ENCODE assay signal across 7 mouse cellular contexts in genomic region chr7:29181323-29181722, GRCm38 (mm10). TPM values are rescaled to one million over a fixed set of nuclear protein-coding genes. Genes with fewer than 3 reads are reported as not detected.
A peak's percentile ranks its signal among the peaks of the same experiment; 100 is the strongest.
DNase-seq lines count a peak whose midpoint lies in the region; ATAC-seq lines count a peak whose summit lies in the region.
"Not testable (repeated sequence)": the region's sequence is repeated elsewhere in the genome, so short reads cannot be mapped to it uniquely, and the experiment has no call there.

No protein-coding gene starts in this region.

- DNase-seq in cerebellum, adult 8-10 months = peak; percentile 17
- not testable (repeated sequence) for DNase-seq in forebrain, embryonic 10.5 days (ENCODE audit: extremely low spot score, low spot score)

- not testable (repeated sequence) for H3K27ac ChIP-seq in forebrain, embryonic 10.5 days; heart, embryonic 12.5 days (ENCODE audit: poor library complexity, severe bottlenecking); liver, embryonic 15.5 days (replicated peaks)
- peak overlapping the region; percentile 78; the same call in 1 of the 2 replicates for H3K27ac ChIP-seq in hindbrain, embryonic 15.5 days (replicated peaks)
- peak overlapping the region; percentile 79 for H3K27ac ChIP-seq in midbrain, embryonic 15.5 days
- peak overlapping the region; percentile 81 for H3K27ac ChIP-seq in neural tube, embryonic 15.5 days (replicated peaks)

- not testable (repeated sequence) for H3K9me3 ChIP-seq in forebrain, embryonic 10.5 days; heart, embryonic 12.5 days (replicated peaks); hindbrain, embryonic 15.5 days; liver, embryonic 15.5 days (replicated peaks); midbrain, embryonic 15.5 days; neural tube, embryonic 15.5 days (replicated peaks)

- not testable (repeated sequence) for ATAC-seq in heart, embryonic 12.5 days (ENCODE audit: insufficient number of reproducible peaks, low FRiP score); hindbrain, embryonic 15.5 days (ENCODE audit: low FRiP score, low read depth); liver, embryonic 15.5 days (ENCODE audit: insufficient read depth); midbrain, embryonic 15.5 days (replicated peaks); neural tube, embryonic 15.5 days (ENCODE audit: low FRiP score)

- not testable (repeated sequence) for H3K9ac ChIP-seq in heart, embryonic 12.5 days; hindbrain, embryonic 15.5 days; liver, embryonic 15.5 days; midbrain, embryonic 15.5 days; neural tube, embryonic 15.5 days (replicated peaks)

- H3K36me3 ChIP-seq in forebrain, embryonic 10.5 days (replicated peaks) = peaks cover 23% of the 10 kb centered on the region
- H3K36me3 ChIP-seq in heart, embryonic 12.5 days; hindbrain, embryonic 15.5 days; midbrain, embryonic 15.5 days (replicated peaks); neural tube, embryonic 15.5 days: not testable (repeated sequence)
- H3K36me3 ChIP-seq in liver, embryonic 15.5 days (replicated peaks) = peaks cover 14% of the 10 kb centered on the region

- 94% methylated on average over 4 of the region's 4 CpGs for WGBS in forebrain, embryonic 10.5 days
- WGBS in heart, embryonic 12.5 days = 90% methylated on average over 4 of the region's 4 CpGs
- 87% methylated on average over 4 of the region's 4 CpGs for WGBS in hindbrain, embryonic 15.5 days
- WGBS in liver, embryonic 15.5 days (ENCODE audit: insufficient replicate concordance) = 72% methylated on average over 4 of the region's 4 CpGs
- WGBS in midbrain, embryonic 15.5 days = 86% methylated on average over 4 of the region's 4 CpGs
- 90% methylated on average over 4 of the region's 4 CpGs for WGBS in neural tube, embryonic 15.5 days

- H3K4me1 ChIP-seq in forebrain, embryonic 10.5 days = peaks cover 15% of the 10 kb centered on the region
- H3K4me1 ChIP-seq in heart, embryonic 12.5 days (replicated peaks) = peaks cover 18% of the 10 kb centered on the region
- peaks cover 21% of the 10 kb centered on the region for H3K4me1 ChIP-seq in hindbrain, embryonic 15.5 days (replicated peaks)
- H3K4me1 ChIP-seq in liver, embryonic 15.5 days (replicated peaks) = peaks cover 27% of the 10 kb centered on the region
- H3K4me1 ChIP-seq in midbrain, embryonic 15.5 days = peaks cover 21% of the 10 kb centered on the region
- H3K4me1 ChIP-seq in neural tube, embryonic 15.5 days = peaks cover 18% of the 10 kb centered on the region

- H3K4me2 ChIP-seq in heart, embryonic 12.5 days = not testable (repeated sequence)
- peak overlapping the region; percentile 78 for H3K4me2 ChIP-seq in hindbrain, embryonic 15.5 days
- H3K4me2 ChIP-seq in liver, embryonic 15.5 days = peak overlapping the region; percentile 79; the same call in 1 of the 2 replicates
- H3K4me2 ChIP-seq in midbrain, embryonic 15.5 days = peak overlapping the region; percentile 71; the same call in 1 of the 2 replicates
- peak overlapping the region; percentile 61 for H3K4me2 ChIP-seq in neural tube, embryonic 15.5 days

- H3K27me3 ChIP-seq in forebrain, embryonic 10.5 days (ENCODE audit: poor library complexity, severe bottlenecking); heart, embryonic 12.5 days (replicated peaks); hindbrain, embryonic 15.5 days; liver, embryonic 15.5 days; midbrain, embryonic 15.5 days (replicated peaks); neural tube, embryonic 15.5 days (replicated peaks): not testable (repeated sequence)

- peak overlapping the region; percentile 89; the same call in 1 of the 2 replicates for H3K4me3 ChIP-seq in forebrain, embryonic 10.5 days
- 0 out of 2 replicates have a peak overlapping the region, but pooled peaks have one; percentile 80 for H3K4me3 ChIP-seq in heart, embryonic 12.5 days
- not testable (repeated sequence) for H3K4me3 ChIP-seq in hindbrain, embryonic 15.5 days; liver, embryonic 15.5 days (replicated peaks); neural tube, embryonic 15.5 days (replicated peaks)
- H3K4me3 ChIP-seq in midbrain, embryonic 15.5 days = 0 out of 2 replicates have a peak overlapping the region, but pooled peaks have one; percentile 78

RNA-seq across cellular contexts. Expression of gene Psmd8, which starts 0.8 kb away (rescaled TPM):
- 290 and 304 TPM in 2 replicates for polyA plus RNA-seq in forebrain, embryonic 10.5 days (2016; fragmentation: Nextera tagmentation; extraction: Ambion mirVana)
- 221 and 225 TPM in 2 replicates for polyA plus RNA-seq in heart, embryonic 12.5 days (2016; fragmentation: Nextera tagmentation; extraction: Ambion mirVana)
- 272 and 274 TPM in 2 replicates for polyA plus RNA-seq in hindbrain, embryonic 15.5 days (2015; fragmentation: Nextera tagmentation; extraction: Ambion mirVana)
- 110 and 112 TPM in 2 replicates for polyA plus RNA-seq in liver, embryonic 15.5 days (2015; fragmentation: Nextera tagmentation; extraction: Ambion mirVana)
- 282 and 290 TPM in 2 replicates for polyA plus RNA-seq in midbrain, embryonic 15.5 days (2015; fragmentation: Nextera tagmentation; extraction: Ambion mirVana)
- polyA plus RNA-seq in neural tube, embryonic 15.5 days (2015; fragmentation: Nextera tagmentation; extraction: Ambion mirVana) = 266 and 278 TPM in 2 replicates

RNA-seq across cellular contexts. Expression of gene Spred3, which starts 11.1 kb away (rescaled TPM):
- polyA plus RNA-seq in forebrain, embryonic 10.5 days (2016; fragmentation: Nextera tagmentation; extraction: Ambion mirVana) = 4.4 and 5.4 TPM in 2 replicates
- 1.6 and 2.1 TPM in 2 replicates for polyA plus RNA-seq in heart, embryonic 12.5 days (2016; fragmentation: Nextera tagmentation; extraction: Ambion mirVana)
- polyA plus RNA-seq in hindbrain, embryonic 15.5 days (2015; fragmentation: Nextera tagmentation; extraction: Ambion mirVana) = 9.5 and 11.9 TPM in 2 replicates
- 0.13 and 0.21 TPM in 2 replicates for polyA plus RNA-seq in liver, embryonic 15.5 days (2015; fragmentation: Nextera tagmentation; extraction: Ambion mirVana)
- 11.3 and 11.5 TPM in 2 replicates for polyA plus RNA-seq in midbrain, embryonic 15.5 days (2015; fragmentation: Nextera tagmentation; extraction: Ambion mirVana)
- 10.5 and 11.7 TPM in 2 replicates for polyA plus RNA-seq in neural tube, embryonic 15.5 days (2015; fragmentation: Nextera tagmentation; extraction: Ambion mirVana)

RNA-seq across cellular contexts. Expression of gene Ggn, which starts 11.3 kb away (rescaled TPM):
- polyA plus RNA-seq in forebrain, embryonic 10.5 days (2016; fragmentation: Nextera tagmentation; extraction: Ambion mirVana) = 0.69 and 1.1 TPM in 2 replicates
- polyA plus RNA-seq in heart, embryonic 12.5 days (2016; fragmentation: Nextera tagmentation; extraction: Ambion mirVana) = 0.21 and 0.41 TPM in 2 replicates
- polyA plus RNA-seq in hindbrain, embryonic 15.5 days (2015; fragmentation: Nextera tagmentation; extraction: Ambion mirVana) = 0.46 and 0.70 TPM in 2 replicates
- 0.05 TPM in 1 of 2 replicates, not detected in the other for polyA plus RNA-seq in liver, embryonic 15.5 days (2015; fragmentation: Nextera tagmentation; extraction: Ambion mirVana)
- polyA plus RNA-seq in midbrain, embryonic 15.5 days (2015; fragmentation: Nextera tagmentation; extraction: Ambion mirVana) = 0.37 and 1.1 TPM in 2 replicates
- polyA plus RNA-seq in neural tube, embryonic 15.5 days (2015; fragmentation: Nextera tagmentation; extraction: Ambion mirVana) = 0.46 and 1.0 TPM in 2 replicates

RNA-seq across cellular contexts. Expression of gene Fam98c, which starts 25.3 kb away (rescaled TPM):
- 11.5 and 11.7 TPM in 2 replicates for polyA plus RNA-seq in forebrain, embryonic 10.5 days (2016; fragmentation: Nextera tagmentation; extraction: Ambion mirVana)
- 13.5 TPM in 2 replicates for polyA plus RNA-seq in heart, embryonic 12.5 days (2016; fragmentation: Nextera tagmentation; extraction: Ambion mirVana)
- 33.0 and 37.9 TPM in 2 replicates for polyA plus RNA-seq in hindbrain, embryonic 15.5 days (2015; fragmentation: Nextera tagmentation; extraction: Ambion mirVana)
- 6.2 and 6.5 TPM in 2 replicates for polyA plus RNA-seq in liver, embryonic 15.5 days (2015; fragmentation: Nextera tagmentation; extraction: Ambion mirVana)
- polyA plus RNA-seq in midbrain, embryonic 15.5 days (2015; fragmentation: Nextera tagmentation; extraction: Ambion mirVana) = 21.8 and 27.9 TPM in 2 replicates
- polyA plus RNA-seq in neural tube, embryonic 15.5 days (2015; fragmentation: Nextera tagmentation; extraction: Ambion mirVana) = 51.2 and 53.1 TPM in 2 replicates

RNA-seq across cellular contexts. Expression of gene Catsperg1, which starts 32.5 kb away (rescaled TPM):
- polyA plus RNA-seq in forebrain, embryonic 10.5 days (2016; fragmentation: Nextera tagmentation; extraction: Ambion mirVana) = 0.33 and 0.38 TPM in 2 replicates
- 0.38 and 0.44 TPM in 2 replicates for polyA plus RNA-seq in heart, embryonic 12.5 days (2016; fragmentation: Nextera tagmentation; extraction: Ambion mirVana)
- polyA plus RNA-seq in hindbrain, embryonic 15.5 days (2015; fragmentation: Nextera tagmentation; extraction: Ambion mirVana) = 2.9 and 3.2 TPM in 2 replicates
- 0.21 and 0.28 TPM in 2 replicates for polyA plus RNA-seq in liver, embryonic 15.5 days (2015; fragmentation: Nextera tagmentation; extraction: Ambion mirVana)
- polyA plus RNA-seq in midbrain, embryonic 15.5 days (2015; fragmentation: Nextera tagmentation; extraction: Ambion mirVana) = 4.2 and 5.3 TPM in 2 replicates
- polyA plus RNA-seq in neural tube, embryonic 15.5 days (2015; fragmentation: Nextera tagmentation; extraction: Ambion mirVana) = 1.9 and 4.4 TPM in 2 replicates
